In genomic region chr2:30309351-30309750, GRCm38 (mm10) we compare ENCODE assay signal across 18 mouse cellular contexts. TPM values are rescaled to one million over a fixed set of nuclear protein-coding genes. Genes with fewer than 3 reads are reported as not detected.
"Had no signal": no experiment of that assay in that cellular context is flagged by ENCODE, and none has a peak within 500 bp of the region (broad histone marks: within the 10 kb centered on the region; RNA-seq: fewer than 3 reads in every experiment).

No protein-coding gene starts in this region.

- ATAC-seq: intestine, embryonic 16.5 days; midbrain, embryonic 13.5 days had no signal

- H3K9ac ChIP-seq: limb, embryonic 12.5 days; lung, embryonic 15.5 days; midbrain, embryonic 13.5 days had no signal

- H3K4me1 ChIP-seq: limb, embryonic 12.5 days; lung, embryonic 15.5 days; midbrain, embryonic 13.5 days had no signal

- H3K9me3 ChIP-seq: limb, embryonic 12.5 days; lung, embryonic 15.5 days; midbrain, embryonic 13.5 days had no signal

- H3K27me3 ChIP-seq: limb, embryonic 12.5 days; lung, embryonic 15.5 days; midbrain, embryonic 13.5 days had no signal

- DNase-seq: kidney, adult 2 months; kidney, postnatal 25 days; layer of hippocampus, postnatal 36 days; lung, postnatal 14 days; thymus, adult 18-20 months; thymus, postnatal 14 days had no signal

- H3K27ac ChIP-seq: limb, embryonic 12.5 days; lung, embryonic 15.5 days; macrophage; midbrain, embryonic 13.5 days had no signal

- H3K4me2 ChIP-seq: limb, embryonic 12.5 days; lung, embryonic 15.5 days; midbrain, embryonic 13.5 days had no signal

- H3K4me3 ChIP-seq: limb, embryonic 12.5 days; lung, embryonic 15.5 days; midbrain, embryonic 13.5 days had no signal

RNA-seq across cellular contexts. Expression of gene Gm28038, which starts 28.5 kb away (rescaled TPM):
- total RNA-seq: layer of hippocampus, postnatal 36 days; left cerebral cortex, adult 8-10 months; liver, adult 2 months; midbrain, postnatal 0 days had no signal
- polyA plus RNA-seq: intestine, embryonic 16.5 days; kidney, adult 2 months; kidney, embryonic 16.5 days; limb, embryonic 12.5 days; liver, adult 2 months; lung, embryonic 15.5 days; midbrain, embryonic 13.5 days; midbrain, postnatal 0 days; neural tube, embryonic 14.5 days; stomach, embryonic 14.5 days; urinary bladder, adult 2 months had no signal
